Mouse (Mus musculus): ENCODE data around the gene Cds2.

- TF ChIP-seq POLR2A (IDR thresholded peaks at IDR 0.05; ENCODE audit: low read depth, low read length) (no peak), CTCF (IDR thresholded peaks at IDR 0.05; ENCODE audit: extremely low read depth, insufficient read length, insufficient replicate concordance, low read depth, low read length) (no peak)
These were observed 80.9 kb downstream of the Cds2 start for GRCm38 (mm10) chr2:132343846-132344245.
